Mouse (Mus musculus): Measurements from ENCODE around the gene Cfl1.

DNA sequence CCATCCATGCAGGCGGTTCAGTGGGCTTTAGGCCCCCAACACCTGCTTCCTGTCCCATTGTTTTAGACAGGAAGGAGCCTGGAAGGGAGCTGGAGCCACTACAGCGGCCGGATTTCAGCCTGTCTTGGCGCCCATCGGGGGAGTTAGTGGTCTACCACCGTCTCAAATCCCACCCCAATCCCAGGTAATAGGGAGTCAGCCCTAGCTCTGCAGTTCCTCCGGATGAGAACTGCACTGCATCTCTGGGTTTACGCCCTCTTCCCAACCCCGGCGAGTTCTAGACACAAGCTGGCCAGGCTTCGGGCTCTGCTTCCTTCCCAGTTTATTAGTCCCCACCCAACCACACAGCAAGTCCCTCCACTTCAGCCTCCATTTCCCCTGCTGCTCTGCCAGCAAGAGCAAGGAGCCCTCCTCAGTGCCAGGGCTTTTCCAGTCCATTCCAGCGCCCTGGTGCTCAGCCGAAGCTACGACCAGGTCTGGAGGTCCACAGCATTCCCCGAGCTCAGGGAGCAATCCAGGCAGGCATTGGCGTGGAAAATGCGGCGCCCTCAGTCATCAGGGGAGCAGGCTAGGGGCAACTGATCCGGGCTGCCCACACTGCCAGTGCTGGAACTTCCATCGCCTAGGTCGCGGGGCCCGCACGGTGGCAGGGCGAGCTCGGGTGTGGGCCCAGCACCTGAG lies 33.9 kb upstream of the Cfl1 start:
- TF ChIP-seq GATA1 (IDR thresholded peaks at IDR 0.05; ENCODE audit: low read length) (no peak), TAL1 (IDR thresholded peaks at IDR 0.05; ENCODE audit: low read length) (no peak)
